Mouse (Mus musculus): ENCODE measurements around the gene Cpne1.
"Not testable (repeated sequence)": the region's sequence is repeated elsewhere in the genome, so short reads cannot be mapped to it uniquely, and the experiment has no call there.

The Cpne1 gene

GRCm38 (mm10) chr2:156142820-156143219 lies 31.1 kb upstream of the Cpne1 start:
- TF ChIP-seq CTCF (conservative IDR thresholded peaks at IDR 0.05; ENCODE audit: low read length) (peak; percentile 24; the same call in 1 of the 2 replicates), POU5F1 (IDR thresholded peaks at IDR 0.05; ENCODE audit: borderline replicate concordance, low read length) (no peak)
- no peaks in the 10 kb centered on the region for H3K9me3 ChIP-seq (ENCODE audit: low read length)
- peak overlapping the region; percentile 93 for H3K4me3 ChIP-seq (replicated peaks; ENCODE audit: low read length)
- no peaks in the 10 kb centered on the region for H3K27me3 ChIP-seq (ENCODE audit: insufficient read depth, low read length)
- H3K4me1 ChIP-seq (replicated peaks; ENCODE audit: low read depth, low read length): peaks cover 16% of the 10 kb centered on the region
- peaks cover 55% of the 10 kb centered on the region for H3K36me3 ChIP-seq (ENCODE audit: insufficient read depth, low read length)

GRCm38 (mm10) chr2:156135695-156136094 lies 23.9 kb upstream of the Cpne1 start:
- Histone ChIP-seq H3K4me1 (replicated peaks; ENCODE audit: low read depth, low read length) (peaks cover 18% of the 10 kb centered on the region), H3K36me3 (ENCODE audit: insufficient read depth, low read length) (peaks cover 56% of the 10 kb centered on the region), H3K27me3 (ENCODE audit: insufficient read depth, low read length) (no peaks in the 10 kb centered on the region), H3K4me3 (replicated peaks; ENCODE audit: low read length) (no peak overlapping the region), H3K9me3 (ENCODE audit: low read length) (no peaks in the 10 kb centered on the region)
- peak; percentile 17 for TF ChIP-seq CTCF (conservative IDR thresholded peaks at IDR 0.05; ENCODE audit: low read length)
- TF ChIP-seq POU5F1 (IDR thresholded peaks at IDR 0.05; ENCODE audit: borderline replicate concordance, low read length): no peak

GRCm38 (mm10) chr2:156134161-156134560 lies 22.4 kb upstream of the Cpne1 start:
- no peak for TF ChIP-seq POU5F1 (IDR thresholded peaks at IDR 0.05; ENCODE audit: borderline replicate concordance, low read length)
- no peak for TF ChIP-seq NANOG (IDR thresholded peaks at IDR 0.05; ENCODE audit: borderline replicate concordance, low read length)
- no peak for TF ChIP-seq CTCF (conservative IDR thresholded peaks at IDR 0.05; ENCODE audit: low read length)

GRCm38 (mm10) chr2:156126992-156127391 lies 15.2 kb upstream of the Cpne1 start, which contains the start of gene Gm28036:
TSS of gene Gm28036 (minus strand) at chr2:156127092.
- Histone ChIP-seq H3K27me3 (ENCODE audit: insufficient read depth, low read length) (no peaks in the 10 kb centered on the region), H3K9me3 (ENCODE audit: low read length) (no peaks in the 10 kb centered on the region), H3K4me1 (replicated peaks; ENCODE audit: low read depth, low read length) (no peaks in the 10 kb centered on the region), H3K4me3 (replicated peaks; ENCODE audit: low read length) (no peak within 1 kb of the TSS), H3K36me3 (ENCODE audit: insufficient read depth, low read length) (peaks cover 59% of the 10 kb centered on the region)
- TF ChIP-seq NANOG (IDR thresholded peaks at IDR 0.05; ENCODE audit: borderline replicate concordance, low read length) (no peak), CTCF (conservative IDR thresholded peaks at IDR 0.05; ENCODE audit: low read length) (no peak), POU5F1 (IDR thresholded peaks at IDR 0.05; ENCODE audit: borderline replicate concordance, low read length) (no peak)

More at GRCm38 (mm10) chr2:156134161-156134560, 22.4 kb upstream of the Cpne1 start:
- Histone ChIP-seq H3K9me3 (ENCODE audit: low read length) (no peaks in the 10 kb centered on the region), H3K36me3 (ENCODE audit: insufficient read depth, low read length) (peaks cover 41% of the 10 kb centered on the region), H3K27me3 (ENCODE audit: insufficient read depth, low read length) (no peaks in the 10 kb centered on the region), H3K4me1 (replicated peaks; ENCODE audit: low read depth, low read length) (peaks cover 18% of the 10 kb centered on the region), H3K4me3 (replicated peaks; ENCODE audit: low read length) (no peak overlapping the region)

- no peak for TF ChIP-seq POU5F1 (IDR thresholded peaks at IDR 0.05; ENCODE audit: borderline replicate concordance, low read length)
- TF ChIP-seq NANOG (IDR thresholded peaks at IDR 0.05; ENCODE audit: borderline replicate concordance, low read length): no peak
- TF ChIP-seq CTCF (conservative IDR thresholded peaks at IDR 0.05; ENCODE audit: low read length): no peak
- Histone ChIP-seq H3K36me3 (ENCODE audit: insufficient read depth, low read length) (peaks cover 48% of the 10 kb centered on the region), H3K4me3 (replicated peaks; ENCODE audit: low read length) (no peak overlapping the region), H3K4me1 (replicated peaks; ENCODE audit: low read depth, low read length) (no peaks in the 10 kb centered on the region), H3K9me3 (ENCODE audit: low read length) (no peaks in the 10 kb centered on the region), H3K27me3 (ENCODE audit: insufficient read depth, low read length) (no peaks in the 10 kb centered on the region)
Measured at GRCm38 (mm10) chr2:156123731-156124130, 12.0 kb upstream of the Cpne1 start.

GRCm38 (mm10) chr2:156119566-156119965 lies 7.8 kb upstream of the Cpne1 start:
- no peaks in the 10 kb centered on the region for H3K27me3 ChIP-seq (ENCODE audit: insufficient read depth, low read length)
- TF ChIP-seq CTCF (conservative IDR thresholded peaks at IDR 0.05; ENCODE audit: low read length) (no peak), POU5F1 (IDR thresholded peaks at IDR 0.05; ENCODE audit: borderline replicate concordance, low read length) (no peak), NANOG (IDR thresholded peaks at IDR 0.05; ENCODE audit: borderline replicate concordance, low read length) (no peak)
- peaks cover 14% of the 10 kb centered on the region for H3K36me3 ChIP-seq (ENCODE audit: insufficient read depth, low read length)
- no peaks in the 10 kb centered on the region for H3K9me3 ChIP-seq (ENCODE audit: low read length)
- H3K4me3 ChIP-seq (replicated peaks; ENCODE audit: low read length): no peak overlapping the region
- H3K4me1 ChIP-seq (replicated peaks; ENCODE audit: low read depth, low read length): no peaks in the 10 kb centered on the region

- Histone ChIP-seq H3K4me1 (replicated peaks; ENCODE audit: low read depth, low read length) (peaks cover 30% of the 10 kb centered on the region), H3K4me3 (replicated peaks; ENCODE audit: low read length) (peak overlapping the region; percentile 93)
- not testable (repeated sequence) for H3K9me3 ChIP-seq (ENCODE audit: low read length); H3K27me3 ChIP-seq (ENCODE audit: insufficient read depth, low read length); H3K36me3 ChIP-seq (ENCODE audit: insufficient read depth, low read length)
Measured at GRCm38 (mm10) chr2:156112080-156112423, 287 bp upstream of the Cpne1 start.

GRCm38 (mm10) chr2:156110627-156111357 lies 973 bp downstream of the Cpne1 start:
- Histone ChIP-seq H3K9me3 (ENCODE audit: low read length) (no peaks in the 10 kb centered on the region), H3K36me3 (ENCODE audit: insufficient read depth, low read length) (peaks cover 16% of the 10 kb centered on the region), H3K4me3 (replicated peaks; ENCODE audit: low read length) (peak overlapping the region; percentile 93), H3K27me3 (ENCODE audit: insufficient read depth, low read length) (no peaks in the 10 kb centered on the region), H3K4me1 (replicated peaks; ENCODE audit: low read depth, low read length) (peaks cover 42% of the 10 kb centered on the region)
- TF ChIP-seq POU5F1 (IDR thresholded peaks at IDR 0.05; ENCODE audit: borderline replicate concordance, low read length) (no peak), NANOG (IDR thresholded peaks at IDR 0.05; ENCODE audit: borderline replicate concordance, low read length) (no peak), CTCF (conservative IDR thresholded peaks at IDR 0.05; ENCODE audit: low read length) (no peak)

- Histone ChIP-seq H3K9me3 (ENCODE audit: low read length) (no peaks in the 10 kb centered on the region), H3K36me3 (ENCODE audit: insufficient read depth, low read length) (peaks cover 77% of the 10 kb centered on the region), H3K4me3 (replicated peaks; ENCODE audit: low read length) (no peak overlapping the region), H3K4me1 (replicated peaks; ENCODE audit: low read depth, low read length) (peaks cover 42% of the 10 kb centered on the region), H3K27me3 (ENCODE audit: insufficient read depth, low read length) (no peaks in the 10 kb centered on the region)
- TF ChIP-seq NANOG (IDR thresholded peaks at IDR 0.05; ENCODE audit: borderline replicate concordance, low read length) (no peak), POU5F1 (IDR thresholded peaks at IDR 0.05; ENCODE audit: borderline replicate concordance, low read length) (no peak), CTCF (conservative IDR thresholded peaks at IDR 0.05; ENCODE audit: low read length) (no peak)
Measured at GRCm38 (mm10) chr2:156091926-156092325, 19.8 kb downstream of the Cpne1 start.
